Mouse (Mus musculus) neural tube, embryonic 11.5 days (tissue): ENCODE measurements at regions not wholly inside any gene's neighbourhood (a gene's known extent, or its start where the extent isn't known, plus 50 kb on each side); places are given as distances from the start of the nearest gene placed in this dataset.
A peak's percentile ranks its signal among the peaks of the same experiment; 100 is the strongest.

ENCODE experiments used
- ATAC-seq: fragments of 200-750 bp; cut with Nextera tagmentation; 2 replicates; pipeline ENCODE4 v1.8.0; 2017; ENCODE audit warnings: moderate number of reproducible peaks, mild to moderate bottlenecking, moderate TSS enrichment, moderate library complexity; ENCODE audit not compliant: insufficient read depth, low FRiP score, low TSS enrichment
- DNase-seq: peaks from one replicate; pipeline ENCODE4 v3.0.0-alpha.2; 2015; ENCODE audit warnings: low spot score
- H3K27ac ChIP-seq: fragments of 300-500 bp; sonication (generic); 2 replicates; pipeline ENCODE4 v1.5.1; 2014; ENCODE audit warnings: low read depth, mild to moderate bottlenecking, low read length
- H3K27me3 ChIP-seq: fragments of 300-500 bp; sonication (generic); 2 replicates; pipeline ENCODE4 v1.6.1; 2014; ENCODE audit warnings: mild to moderate bottlenecking, low read length, mixed read lengths; ENCODE audit not compliant: control insufficient read depth, insufficient read depth
- H3K36me3 ChIP-seq: fragments of 300-500 bp; sonication (generic); 2 replicates; pipeline ENCODE4 v1.6.1; 2014; ENCODE audit warnings: mild to moderate bottlenecking, low read length, moderate library complexity, mixed read lengths; ENCODE audit not compliant: control insufficient read depth, insufficient read depth
- H3K4me1 ChIP-seq: fragments of 300-500 bp; sonication (generic); 2 replicates; pipeline ENCODE4 v1.6.1; 2014; ENCODE audit warnings: low read length, mixed read lengths; ENCODE audit not compliant: control insufficient read depth, insufficient read depth
- H3K4me2 ChIP-seq: fragments of 300-500 bp; sonication (generic); 2 replicates; pipeline ENCODE4 v1.6.1; 2014; ENCODE audit warnings: low read depth, mild to moderate bottlenecking, moderate library complexity
- H3K4me3 ChIP-seq: fragments of 300-500 bp; sonication (generic); 2 replicates; pipeline ENCODE4 v1.5.1; 2014; ENCODE audit warnings: low read depth, low read length
- H3K9ac ChIP-seq: fragments of 300-500 bp; sonication (generic); 2 replicates; pipeline ENCODE4 v1.6.1; 2014; ENCODE audit warnings: mild to moderate bottlenecking, low read length
- H3K9me3 ChIP-seq: fragments of 300-500 bp; sonication (generic); 2 replicates; pipeline ENCODE4 v1.6.1; 2016; ENCODE audit warnings: low read length; ENCODE audit not compliant: control insufficient read depth
- WGBS: fragments of 180-500 bp; shearing (Covaris S2); extraction: QIAGEN DNeasy Blood & Tissue Kit; methylation state at CpG from one replicate; pipeline ENCODE4 v1.1.7; 2014; 5-methylcytosine and 5-hydroxymethylcytosine counted together

- no peak for DNase-seq
- Histone ChIP-seq H3K4me1 (no peaks in the 10 kb centered on the region), H3K36me3 (no peaks in the 10 kb centered on the region), H3K27ac (no peak overlapping the region), H3K4me3 (no peak overlapping the region), H3K27me3 (no peaks in the 10 kb centered on the region), H3K4me2 (no peak overlapping the region), H3K9ac (no peak overlapping the region), H3K9me3 (no peaks in the 10 kb centered on the region)
- ATAC-seq: no peak
- 85% methylated on average over 1 of the region's 1 CpGs for WGBS
Measured at GRCm38 (mm10) chr12:45833871-45834270, 759.4 kb upstream of the Stxbp6 start.

GRCm38 (mm10) chr12:45833414-45833762 is 758.9 kb upstream of the Stxbp6 start:
- no peak for DNase-seq
- Histone ChIP-seq H3K27ac (no peak overlapping the region), H3K4me1 (no peaks in the 10 kb centered on the region), H3K27me3 (no peaks in the 10 kb centered on the region), H3K36me3 (no peaks in the 10 kb centered on the region), H3K9ac (no peak overlapping the region), H3K9me3 (no peaks in the 10 kb centered on the region), H3K4me3 (no peak overlapping the region), H3K4me2 (no peak overlapping the region)
- WGBS: 12% methylated on average over 4 of the region's 4 CpGs
- peak; percentile 41; the same call in 1 of the 2 replicates for ATAC-seq

DNA sequence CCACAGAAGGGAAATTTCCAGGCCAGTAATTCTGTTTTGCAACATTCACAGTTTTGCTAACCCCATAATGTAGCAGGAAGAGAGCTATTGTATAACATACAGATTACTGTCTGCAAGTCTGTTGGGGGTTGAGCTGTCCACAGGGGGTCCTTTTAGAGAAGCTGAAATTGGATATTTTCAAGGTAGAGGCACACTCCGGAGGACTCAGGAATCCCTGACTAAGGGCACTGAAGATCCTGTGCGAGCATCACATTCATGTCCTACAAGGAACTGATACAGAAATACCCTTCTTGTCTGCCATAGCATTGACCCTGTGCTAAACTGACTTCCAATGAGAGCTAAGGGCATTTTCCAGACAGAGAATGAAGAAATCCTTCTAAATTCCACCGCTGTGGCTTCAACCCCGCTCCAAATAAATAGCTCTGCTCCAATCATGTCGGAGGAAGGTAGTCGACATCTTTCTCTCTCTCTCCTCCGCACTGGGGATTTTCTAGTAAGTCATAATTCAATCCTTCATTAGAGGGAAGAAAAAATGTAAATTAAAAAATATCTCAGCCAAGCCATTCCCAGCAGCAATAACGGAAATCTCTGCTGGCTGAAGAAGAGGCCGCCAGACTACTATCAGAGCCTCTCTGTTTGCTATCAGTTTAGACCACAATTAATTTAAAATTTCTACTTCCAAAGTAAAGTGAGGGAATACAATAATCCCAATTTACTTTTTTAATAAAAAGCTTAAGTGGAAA is 758.3 kb upstream of the Stxbp6 start:
- Histone ChIP-seq H3K4me2 (no peak overlapping the region), H3K27me3 (no peaks in the 10 kb centered on the region), H3K27ac (no peak overlapping the region), H3K36me3 (no peaks in the 10 kb centered on the region), H3K4me3 (no peak overlapping the region), H3K9me3 (no peaks in the 10 kb centered on the region), H3K4me1 (no peaks in the 10 kb centered on the region), H3K9ac (no peak overlapping the region)
- DNase-seq (no peak), ATAC-seq (no peak)
- 53% methylated on average over 9 of the region's 9 CpGs for WGBS

GRCm38 (mm10) chr12:45824861-45825260 is 750.4 kb upstream of the Stxbp6 start:
- H3K36me3 ChIP-seq: no peaks in the 10 kb centered on the region
- ATAC-seq (peak; percentile 45; the same call in 1 of the 2 replicates), DNase-seq (no peak)
- H3K4me1 ChIP-seq: no peaks in the 10 kb centered on the region
- no peaks in the 10 kb centered on the region for H3K9me3 ChIP-seq
- no peak overlapping the region for H3K4me2 ChIP-seq
- no peak overlapping the region for H3K27ac ChIP-seq
- H3K9ac ChIP-seq: no peak overlapping the region
- H3K27me3 ChIP-seq: no peaks in the 10 kb centered on the region
- no peak overlapping the region for H3K4me3 ChIP-seq
